Mouse (Mus musculus): Measurements from ENCODE around the gene Gm37240.
"Not testable (repeated sequence)": the region's sequence is repeated elsewhere in the genome, so short reads cannot be mapped to it uniquely, and the experiment has no call there.

Gene Gm37240

GRCm38 (mm10) chr3:85887239-85887827 lies at the start of gene Gm37240, which contains the start of gene Glt28d2:
Gene Gm37240, minus strand, starts transcription at chr3:85887518.
Gene Glt28d2, minus strand, starts transcription at chr3:85887516.
- peak; percentile 65 for DNase-seq (ENCODE audit: low read depth, low spot score)

GRCm38 (mm10) chr3:85933586-85933985 lies 46.3 kb upstream of the Gm37240 start:
- DNase-seq (ENCODE audit: low read depth, low spot score) = no peak

- DNase-seq (ENCODE audit: low read depth, low spot score) = no peak
Observed at GRCm38 (mm10) chr3:85931859-85932258, 44.5 kb upstream of the Gm37240 start.

- no peak for DNase-seq (ENCODE audit: low read depth, low spot score)
Observed at GRCm38 (mm10) chr3:85930671-85931255, 43.4 kb upstream of the Gm37240 start.

GRCm38 (mm10) chr3:85929711-85930110 lies 42.4 kb upstream of the Gm37240 start:
- no peak for DNase-seq (ENCODE audit: low read depth, low spot score)

GRCm38 (mm10) chr3:85928140-85928611 lies 40.9 kb upstream of the Gm37240 start:
- DNase-seq (ENCODE audit: low read depth, low spot score) = no peak

GRCm38 (mm10) chr3:85927296-85927695 lies 40.0 kb upstream of the Gm37240 start:
- DNase-seq (ENCODE audit: low read depth, low spot score) = no peak

GRCm38 (mm10) chr3:85923954-85924945 lies 36.9 kb upstream of the Gm37240 start:
- DNase-seq (ENCODE audit: low read depth, low spot score) = peak; percentile 68

GRCm38 (mm10) chr3:85923343-85923742 lies 36.0 kb upstream of the Gm37240 start:
- DNase-seq (ENCODE audit: low read depth, low spot score) = no peak

GRCm38 (mm10) chr3:85922331-85922730 lies 35.0 kb upstream of the Gm37240 start:
- peak; percentile 9 for DNase-seq (ENCODE audit: low read depth, low spot score)

GRCm38 (mm10) chr3:85920671-85921070 lies 33.4 kb upstream of the Gm37240 start:
- DNase-seq (ENCODE audit: low read depth, low spot score) = not testable (repeated sequence)

GRCm38 (mm10) chr3:85917600-85917999 lies 30.3 kb upstream of the Gm37240 start:
- peak; percentile 29 for DNase-seq (ENCODE audit: low read depth, low spot score)

GRCm38 (mm10) chr3:85914806-85915205 lies 27.5 kb upstream of the Gm37240 start:
- DNase-seq (ENCODE audit: low read depth, low spot score) = no peak

- no peak for DNase-seq (ENCODE audit: low read depth, low spot score)
Observed at GRCm38 (mm10) chr3:85907136-85907535, 19.8 kb upstream of the Gm37240 start.

- DNase-seq (ENCODE audit: low read depth, low spot score) = no peak
Observed at GRCm38 (mm10) chr3:85904371-85904770, 17.1 kb upstream of the Gm37240 start.

- no peak for DNase-seq (ENCODE audit: low read depth, low spot score)
Observed at GRCm38 (mm10) chr3:85895020-85895419, 7.7 kb upstream of the Gm37240 start.

- DNase-seq (ENCODE audit: low read depth, low spot score) = no peak
Observed at GRCm38 (mm10) chr3:85891571-85891970, 4.3 kb upstream of the Gm37240 start.

- DNase-seq (ENCODE audit: low read depth, low spot score) = no peak
Observed at GRCm38 (mm10) chr3:85888221-85888671, 928 bp upstream of the Gm37240 start.

- no peak for DNase-seq (ENCODE audit: low read depth, low spot score)
Observed at GRCm38 (mm10) chr3:85886636-85887238, 581 bp downstream of the Gm37240 start.

- DNase-seq (ENCODE audit: low read depth, low spot score) = peak; percentile 17
Observed at GRCm38 (mm10) chr3:85885906-85886305, 1.4 kb downstream of the Gm37240 start.

GRCm38 (mm10) chr3:85880687-85881086 lies 6.6 kb downstream of the Gm37240 start:
- DNase-seq (ENCODE audit: low read depth, low spot score) = no peak

GRCm38 (mm10) chr3:85880068-85880467 lies 7.2 kb downstream of the Gm37240 start:
- DNase-seq (ENCODE audit: low read depth, low spot score) = no peak

Data from retina, postnatal 7 days (tissue).